Mouse (Mus musculus): ENCODE measurements around the gene Atp1a3. TPM values are rescaled to one million over a fixed set of nuclear protein-coding genes. Genes with fewer than 3 reads are reported as not detected.
"Not testable (repeated sequence)": the region's sequence is repeated elsewhere in the genome, so short reads cannot be mapped to it uniquely, and the experiment has no call there.

Gene Atp1a3
- 10 to 100 TPM in 15 of 26 experiments, 1 to 10 TPM in 11; 4.3 to 36.6 (median 12.0) TPM for total RNA-seq (2018; cell fraction: chromatin; rRNA removed)
- 100 to 1,000 TPM in 12 of 26 experiments, 10 to 100 TPM in 14; 41.3 to 159 (median 82.6) TPM for total RNA-seq (2018; cell fraction: cytosol; rRNA removed)
- 100 to 1,000 TPM in 3 of 26 experiments, 10 to 100 TPM in 23; 21.3 to 120 (median 68.3) TPM for total RNA-seq (2018; cell fraction: nucleus; rRNA removed)
- 97.0 to 111 TPM (median 106 TPM) in 3 replicates for polyA plus RNA-seq (2018)

GRCm38 (mm10) chr7:25005421-25006065 lies at the start of gene Atp1a3:
Atp1a3 (minus strand) TSS chr7:25005958.
- 2% methylated on average over 49 of the region's 54 CpGs for WGBS (ENCODE audit: missing documents)
- Histone ChIP-seq H3K79me2 (ENCODE audit: inconsistent target) (no peaks in the 10 kb centered on the region; the same call in 1 of the 2 replicates), H3K36me3 (ENCODE audit: inconsistent target) (no peaks in the 10 kb centered on the region), H3K4me3 (ENCODE audit: inconsistent target) (peak within 1 kb of the TSS; percentile 54), H3K27ac (peak within 1 kb of the TSS; percentile 78)

GRCm38 (mm10) chr7:25052587-25052986 lies 46.8 kb upstream of the Atp1a3 start:
- H3K4me3 ChIP-seq (ENCODE audit: inconsistent target), result no peak overlapping the region
- WGBS (ENCODE audit: missing documents), result 94% methylated on average over 3 of the region's 3 CpGs

GRCm38 (mm10) chr7:25049295-25049930 lies 43.7 kb upstream of the Atp1a3 start:
- 94% methylated on average over 16 of the region's 16 CpGs for WGBS (ENCODE audit: missing documents)
- Histone ChIP-seq H3K27ac (no peak overlapping the region), H3K36me3 (ENCODE audit: inconsistent target) (no peaks in the 10 kb centered on the region), H3K4me3 (ENCODE audit: inconsistent target) (no peak overlapping the region), H3K79me2 (ENCODE audit: inconsistent target) (no peaks in the 10 kb centered on the region)

More at GRCm38 (mm10) chr7:25052587-25052986, 46.8 kb upstream of the Atp1a3 start:
- H3K79me2 ChIP-seq (ENCODE audit: inconsistent target), result no peaks in the 10 kb centered on the region
- H3K27ac ChIP-seq, result no peak overlapping the region
- H3K36me3 ChIP-seq (ENCODE audit: inconsistent target), result no peaks in the 10 kb centered on the region

DNA sequence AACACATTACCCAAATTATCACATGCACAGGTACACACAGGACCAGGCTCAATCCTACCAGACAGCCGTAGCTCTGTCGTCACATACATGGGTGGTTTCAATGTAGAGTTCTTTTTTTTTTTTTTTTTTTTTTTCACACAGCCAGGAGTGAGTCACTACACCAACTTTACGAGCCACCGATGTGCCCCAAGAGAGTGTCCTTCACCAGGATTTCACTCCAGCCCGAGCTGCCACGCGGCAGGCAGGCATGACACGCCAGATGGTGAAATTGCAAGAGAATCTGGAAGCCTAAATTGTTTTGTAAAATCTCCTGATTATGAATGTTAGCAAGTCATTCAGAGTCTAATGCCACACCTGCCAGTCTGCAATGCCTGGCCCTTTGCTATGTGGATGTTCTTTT lies 41.6 kb upstream of the Atp1a3 start:
- Histone ChIP-seq H3K27ac (no peak overlapping the region), H3K4me3 (ENCODE audit: inconsistent target) (no peak overlapping the region), H3K36me3 (ENCODE audit: inconsistent target) (no peaks in the 10 kb centered on the region), H3K79me2 (ENCODE audit: inconsistent target) (no peaks in the 10 kb centered on the region)
- WGBS (ENCODE audit: missing documents), result 92% methylated on average over 8 of the region's 8 CpGs

DNA sequence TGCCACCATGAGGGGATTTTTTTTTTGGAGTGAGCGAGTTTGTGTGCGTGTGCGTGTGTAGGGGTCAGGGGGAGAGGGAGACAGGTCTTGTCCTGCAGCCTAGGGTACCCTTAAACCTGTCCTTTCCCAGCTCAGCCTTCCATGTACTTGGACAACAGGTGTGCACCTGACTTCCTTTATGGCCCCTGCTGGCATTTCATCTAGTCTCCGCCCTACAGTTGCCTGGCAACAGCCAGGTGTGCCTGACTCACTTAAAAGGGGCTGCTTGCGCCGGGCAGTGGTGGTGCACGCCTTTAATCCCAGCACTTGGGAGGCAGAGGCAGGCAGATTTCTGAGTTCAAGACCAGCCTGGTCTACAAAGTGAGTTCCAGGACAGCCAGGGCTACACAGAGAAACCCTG lies 38.8 kb upstream of the Atp1a3 start:
- not testable (repeated sequence) for H3K27ac ChIP-seq; H3K79me2 ChIP-seq (ENCODE audit: inconsistent target); H3K36me3 ChIP-seq (ENCODE audit: inconsistent target); H3K4me3 ChIP-seq (ENCODE audit: inconsistent target)
- 98% methylated on average over 6 of the region's 7 CpGs for WGBS (ENCODE audit: missing documents)

DNA sequence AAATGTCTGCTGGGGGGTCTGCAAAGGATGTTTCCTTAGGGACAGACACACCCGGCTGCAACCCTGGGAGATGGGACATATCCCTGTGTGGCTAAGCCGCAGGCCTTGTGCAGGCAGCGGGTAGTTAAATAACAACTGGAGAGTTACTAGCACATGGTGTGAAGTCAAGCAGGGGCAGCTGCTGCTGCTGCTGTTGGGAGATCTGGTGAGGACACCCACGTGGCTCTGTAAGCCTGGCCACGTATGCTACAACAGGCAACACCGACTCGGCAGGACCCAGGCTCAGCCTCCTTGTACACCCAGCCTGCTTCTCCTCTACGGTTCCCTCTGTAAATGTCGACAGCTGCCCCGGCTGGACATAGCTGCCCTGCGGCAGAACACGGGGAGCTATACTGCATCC lies 36.2 kb upstream of the Atp1a3 start:
- Histone ChIP-seq H3K36me3 (ENCODE audit: inconsistent target) (no peaks in the 10 kb centered on the region), H3K4me3 (ENCODE audit: inconsistent target) (no peak overlapping the region), H3K79me2 (ENCODE audit: inconsistent target) (no peaks in the 10 kb centered on the region), H3K27ac (no peak overlapping the region)
- WGBS (ENCODE audit: missing documents), result 97% methylated on average over 12 of the region's 12 CpGs

DNA sequence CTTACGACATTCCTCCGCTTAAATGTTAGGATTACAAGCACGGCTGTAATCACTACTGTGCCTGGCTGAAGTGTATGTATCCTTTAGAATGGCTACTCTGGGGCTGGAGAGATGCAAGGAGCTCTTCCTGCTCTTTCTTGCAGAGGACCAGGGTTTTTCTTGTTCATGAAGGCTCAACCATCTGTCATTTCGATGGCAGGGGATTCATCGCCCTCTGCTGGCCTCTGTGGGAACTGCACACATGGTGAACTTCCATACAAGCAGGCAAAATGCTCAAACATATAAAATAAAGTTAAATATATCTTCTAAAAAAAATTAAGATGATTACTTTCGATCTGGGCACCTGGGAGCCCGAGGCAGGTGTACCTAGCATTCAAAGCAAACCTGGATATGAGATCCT lies 30.2 kb upstream of the Atp1a3 start:
- 43% methylated on average over 7 of the region's 7 CpGs for WGBS (ENCODE audit: missing documents)
- Histone ChIP-seq H3K4me3 (ENCODE audit: inconsistent target) (no peak overlapping the region), H3K27ac (no peak overlapping the region), H3K79me2 (ENCODE audit: inconsistent target) (no peaks in the 10 kb centered on the region), H3K36me3 (ENCODE audit: inconsistent target) (no peaks in the 10 kb centered on the region)

DNA sequence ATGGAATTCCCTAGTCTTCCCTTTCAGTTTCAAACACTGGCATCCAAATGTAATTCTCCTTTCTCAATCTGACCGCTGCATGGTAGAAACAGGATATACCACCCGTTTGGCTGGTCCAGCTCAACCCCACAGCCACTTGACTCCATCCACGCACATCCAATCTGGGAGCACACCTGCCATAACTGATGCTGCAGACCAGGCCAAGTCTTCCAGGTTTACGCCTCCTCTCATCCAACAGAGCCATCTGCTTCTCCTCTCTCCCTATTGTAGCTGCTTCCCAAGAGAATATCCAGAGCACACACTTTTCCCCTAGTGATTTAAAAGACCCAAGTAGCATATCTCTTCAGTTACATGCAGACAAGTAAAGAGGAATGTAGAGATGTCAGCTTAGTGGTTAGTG lies 29.0 kb upstream of the Atp1a3 start:
- 100% methylated on average over 4 of the region's 4 CpGs for WGBS (ENCODE audit: missing documents)
- Histone ChIP-seq H3K27ac (no peak overlapping the region), H3K36me3 (ENCODE audit: inconsistent target) (no peaks in the 10 kb centered on the region), H3K4me3 (ENCODE audit: inconsistent target) (no peak overlapping the region), H3K79me2 (ENCODE audit: inconsistent target) (no peaks in the 10 kb centered on the region)

DNA sequence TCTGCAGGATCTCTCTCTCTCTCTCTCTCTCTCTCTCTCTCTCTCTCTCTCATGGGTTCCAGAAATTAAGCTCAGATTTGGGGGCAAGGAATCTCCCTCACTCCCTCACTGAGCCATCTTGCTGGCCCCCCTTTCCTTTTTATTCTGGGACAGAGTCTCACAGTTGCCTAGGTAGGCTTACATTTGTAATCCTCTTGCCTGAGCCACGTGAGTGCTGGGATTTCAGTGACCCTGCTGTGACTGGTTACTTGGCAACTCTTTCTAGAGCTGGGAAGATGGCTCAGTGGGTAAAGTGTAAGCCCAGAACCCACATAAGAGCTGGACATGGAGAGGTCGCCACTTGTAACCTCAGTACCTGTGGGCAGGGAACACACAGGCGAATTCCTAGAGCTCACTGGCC lies 25.8 kb upstream of the Atp1a3 start:
- Histone ChIP-seq H3K4me3 (ENCODE audit: inconsistent target) (no peak overlapping the region), H3K36me3 (ENCODE audit: inconsistent target) (no peaks in the 10 kb centered on the region), H3K79me2 (ENCODE audit: inconsistent target) (no peaks in the 10 kb centered on the region), H3K27ac (no peak overlapping the region)
- 97% methylated on average over 3 of the region's 3 CpGs for WGBS (ENCODE audit: missing documents)

- 62% methylated on average over 5 of the region's 5 CpGs for WGBS (ENCODE audit: missing documents)
- no peaks in the 10 kb centered on the region for H3K36me3 ChIP-seq (ENCODE audit: inconsistent target)
- H3K79me2 ChIP-seq (ENCODE audit: inconsistent target), result no peaks in the 10 kb centered on the region
- no peak overlapping the region for H3K27ac ChIP-seq
- H3K4me3 ChIP-seq (ENCODE audit: inconsistent target), result no peak overlapping the region
Measured at GRCm38 (mm10) chr7:25030032-25030753, 24.4 kb upstream of the Atp1a3 start.

DNA sequence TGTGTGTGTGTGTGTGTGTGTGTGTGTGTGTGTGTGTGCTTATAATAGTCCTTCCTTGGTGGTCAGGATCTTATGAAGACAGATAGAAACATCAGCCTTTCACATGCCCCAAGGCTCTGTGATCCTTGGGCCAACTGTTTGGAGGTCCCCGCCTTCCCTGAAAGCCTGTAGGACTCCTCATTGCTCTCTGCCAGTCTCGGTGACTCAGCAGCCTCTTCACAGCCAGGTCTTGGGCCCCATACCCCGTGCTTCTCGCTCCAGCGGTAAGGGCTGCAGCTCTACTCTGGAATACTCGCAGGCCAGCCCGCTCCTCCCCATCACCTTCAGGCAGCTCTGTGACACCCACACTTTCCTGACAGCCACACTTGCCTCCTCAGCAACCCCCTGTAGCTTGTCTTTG lies 20.7 kb upstream of the Atp1a3 start:
- Histone ChIP-seq H3K79me2 (ENCODE audit: inconsistent target) (no peaks in the 10 kb centered on the region), H3K4me3 (ENCODE audit: inconsistent target) (no peak overlapping the region), H3K36me3 (ENCODE audit: inconsistent target) (no peaks in the 10 kb centered on the region), H3K27ac (no peak overlapping the region)
- 33% methylated on average over 7 of the region's 7 CpGs for WGBS (ENCODE audit: missing documents)

DNA sequence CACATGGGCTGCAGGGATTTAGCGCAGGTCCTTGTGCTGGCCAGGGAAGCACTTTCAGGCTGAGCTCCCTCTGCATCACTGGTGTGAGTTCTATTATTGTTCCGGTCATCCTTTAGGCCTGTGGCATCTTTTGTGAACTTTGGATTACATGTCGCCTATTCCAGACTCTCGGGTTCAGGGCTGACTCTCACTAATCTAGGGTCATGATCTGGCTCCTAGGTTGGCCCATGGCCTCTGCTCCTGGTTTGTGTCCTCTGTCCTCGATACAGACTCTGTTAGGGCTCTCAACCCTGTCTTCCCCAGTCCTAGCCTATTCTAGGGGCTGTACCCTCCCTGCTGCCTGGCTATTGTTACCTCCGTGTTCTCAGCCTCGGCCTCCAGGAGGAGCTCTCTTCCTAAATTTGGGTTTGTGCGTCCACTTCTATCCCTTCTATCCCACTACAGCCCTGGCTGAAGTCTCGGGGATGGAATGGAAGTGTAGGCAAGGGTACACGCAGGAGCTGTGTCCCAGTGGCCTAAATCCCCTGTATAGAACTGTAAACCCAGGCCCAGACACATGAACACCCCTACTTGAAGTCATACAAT lies 20.2 kb upstream of the Atp1a3 start:
- H3K4me3 ChIP-seq (ENCODE audit: inconsistent target), result no peak overlapping the region
- 80% methylated on average over 10 of the region's 10 CpGs for WGBS (ENCODE audit: missing documents)
- H3K27ac ChIP-seq, result no peak overlapping the region
- no peaks in the 10 kb centered on the region for H3K79me2 ChIP-seq (ENCODE audit: inconsistent target)
- H3K36me3 ChIP-seq (ENCODE audit: inconsistent target), result no peaks in the 10 kb centered on the region

DNA sequence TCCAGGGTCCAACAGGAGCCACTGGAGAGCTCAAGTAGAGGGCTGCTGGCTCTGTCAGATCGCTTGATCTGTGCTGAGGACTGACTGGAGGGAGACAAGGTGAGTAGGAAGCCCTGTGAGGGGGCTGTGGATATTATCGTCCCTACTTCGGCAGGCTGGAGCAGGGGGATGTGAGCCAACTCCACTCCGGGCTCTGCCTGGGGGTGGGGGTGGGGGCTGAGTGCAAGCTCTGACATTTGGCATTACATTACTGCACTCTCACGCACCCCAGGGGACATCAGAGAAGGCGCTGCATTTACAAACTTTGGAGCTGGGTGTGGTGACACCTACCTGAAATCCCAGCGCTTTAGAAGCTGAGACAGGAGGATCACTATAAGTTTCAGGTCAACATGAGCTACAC lies 5.8 kb upstream of the Atp1a3 start:
- Histone ChIP-seq H3K36me3 (ENCODE audit: inconsistent target) (no peaks in the 10 kb centered on the region), H3K27ac (no peak overlapping the region), H3K4me3 (ENCODE audit: inconsistent target) (no peak overlapping the region), H3K79me2 (ENCODE audit: inconsistent target) (no peaks in the 10 kb centered on the region)
- WGBS (ENCODE audit: missing documents), result 97% methylated on average over 6 of the region's 7 CpGs

- no peak overlapping the region for H3K27ac ChIP-seq
- WGBS (ENCODE audit: missing documents), result 3% methylated on average over 97 of the region's 97 CpGs
- no peak overlapping the region for H3K4me3 ChIP-seq (ENCODE audit: inconsistent target)
- no peaks in the 10 kb centered on the region; the same call in 1 of the 2 replicates for H3K79me2 ChIP-seq (ENCODE audit: inconsistent target)
- no peaks in the 10 kb centered on the region for H3K36me3 ChIP-seq (ENCODE audit: inconsistent target)
Measured at GRCm38 (mm10) chr7:25010090-25010913, 4.5 kb upstream of the Atp1a3 start.

Data from macrophage (primary cell).